Mouse (Mus musculus): ENCODE results near the gene Clcnka. TPM values are rescaled to one million over a fixed set of nuclear protein-coding genes. Genes with fewer than 3 reads are reported as not detected.

Clcnka gene
- total RNA-seq (2021), result not detected
- long read RNA-seq, experiment 1, result 0 reads
- long read RNA-seq, experiment 2, result 0 reads

GRCm38 (mm10) chr4:141398545-141398944 is at the start of gene Clcnka:
TSS of gene Clcnka (minus strand) at chr4:141398724.
- DNase-seq, result no peak

GRCm38 (mm10) chr4:141446211-141446610 is 47.7 kb upstream of the Clcnka start:
- no peak for DNase-seq

GRCm38 (mm10) chr4:141445328-141445720 is 46.8 kb upstream of the Clcnka start:
- no peak for DNase-seq

GRCm38 (mm10) chr4:141444451-141445327 is 46.2 kb upstream of the Clcnka start, which contains the start of gene Zbtb17:
TSS of gene Zbtb17 (plus strand) at chr4:141444654.
- DNase-seq, result peak; percentile 92 to 95

- DNase-seq, result no peak
Observed at GRCm38 (mm10) chr4:141443641-141444429, 45.3 kb upstream of the Clcnka start.

GRCm38 (mm10) chr4:141440877-141441276 is 42.4 kb upstream of the Clcnka start:
- DNase-seq, result no peak

- DNase-seq, result no peak
Observed at GRCm38 (mm10) chr4:141439083-141439803, 40.7 kb upstream of the Clcnka start.

GRCm38 (mm10) chr4:141435974-141436373 is 37.5 kb upstream of the Clcnka start, which contains the start of gene Srarp:
TSS of gene Srarp (minus strand) at chr4:141436105.
- no peak for DNase-seq

- no peak for DNase-seq
Observed at GRCm38 (mm10) chr4:141433191-141433590, 34.7 kb upstream of the Clcnka start.

GRCm38 (mm10) chr4:141432666-141433065 is 34.1 kb upstream of the Clcnka start:
- peak in 1 of 2 experiments; percentile 53 for DNase-seq

GRCm38 (mm10) chr4:141430997-141431396 is 32.5 kb upstream of the Clcnka start:
- peak; percentile 81 to 87 for DNase-seq

GRCm38 (mm10) chr4:141429847-141430246 is 31.3 kb upstream of the Clcnka start:
- peak; percentile 41 to 68 for DNase-seq

- peak in 1 of 2 experiments; percentile 35 for DNase-seq
Observed at GRCm38 (mm10) chr4:141429381-141429780, 30.9 kb upstream of the Clcnka start.

- no peak for DNase-seq
Observed at GRCm38 (mm10) chr4:141427921-141428320, 29.4 kb upstream of the Clcnka start.

GRCm38 (mm10) chr4:141426796-141427745 is 28.5 kb upstream of the Clcnka start:
- DNase-seq, result no peak

- DNase-seq, result peak; percentile 46 to 59
Observed at GRCm38 (mm10) chr4:141425484-141426479, 27.3 kb upstream of the Clcnka start.

GRCm38 (mm10) chr4:141423691-141424431 is 25.3 kb upstream of the Clcnka start:
- DNase-seq, result no peak

GRCm38 (mm10) chr4:141423288-141423687 is 24.8 kb upstream of the Clcnka start:
- peak in 1 of 2 experiments; percentile 63 for DNase-seq

- DNase-seq, result no peak
Observed at GRCm38 (mm10) chr4:141422841-141423240, 24.3 kb upstream of the Clcnka start.
